Mouse (Mus musculus): ENCODE results near the gene Gm17660. TPM values are rescaled to one million over a fixed set of nuclear protein-coding genes. Genes with fewer than 3 reads are reported as not detected.

The Gm17660 gene
- not detected in 2 replicates for polyA plus RNA-seq (2014; fragmentation: Nextera tagmentation; extraction: Ambion mirVana)

- no peak within 1 kb of the TSS for H3K4me3 ChIP-seq (ENCODE audit: low read depth, low read length)
- no peak for TF ChIP-seq CTCF (IDR thresholded peaks at IDR 0.05; ENCODE audit: low read depth)
- no peaks in the 10 kb centered on the region for H3K27me3 ChIP-seq (ENCODE audit: insufficient read depth, low read length)
- H3K4me2 ChIP-seq: no peak within 1 kb of the TSS
- no peak within 1 kb of the TSS for H3K9ac ChIP-seq
- H3K9me3 ChIP-seq (ENCODE audit: low read depth, low read length): no peaks in the 10 kb centered on the region
- H3K4me1 ChIP-seq (ENCODE audit: insufficient read depth): peaks cover 3% of the 10 kb centered on the region
- DNase-seq: no peak
- WGBS: 92% methylated on average over 7 of the region's 7 CpGs
- no peak for ATAC-seq (ENCODE audit: insufficient read depth)
- H3K36me3 ChIP-seq (ENCODE audit: insufficient read depth): peaks cover 20% of the 10 kb centered on the region
- no peak within 1 kb of the TSS for H3K27ac ChIP-seq (ENCODE audit: low read depth)
Measured at GRCm38 (mm10) chr5:104077508-104077907, at the start of gene Gm17660. Gene Gm17660 (minus strand): TSS chr5:104077608.

- DNase-seq: no peak
- peaks cover 7% of the 10 kb centered on the region; the same call in 1 of the 2 replicates for H3K4me1 ChIP-seq (ENCODE audit: insufficient read depth)
- H3K4me3 ChIP-seq (ENCODE audit: low read depth, low read length): no peak overlapping the region
- H3K27me3 ChIP-seq (ENCODE audit: insufficient read depth, low read length): no peaks in the 10 kb centered on the region
- H3K9ac ChIP-seq: no peak overlapping the region
- no peaks in the 10 kb centered on the region for H3K36me3 ChIP-seq (ENCODE audit: insufficient read depth)
- H3K9me3 ChIP-seq (ENCODE audit: low read depth, low read length): no peaks in the 10 kb centered on the region
- H3K4me2 ChIP-seq: no peak overlapping the region
- no peak overlapping the region for H3K27ac ChIP-seq (ENCODE audit: low read depth)
- 72% methylated on average over 12 of the region's 12 CpGs for WGBS
- no peak for TF ChIP-seq CTCF (IDR thresholded peaks at IDR 0.05; ENCODE audit: low read depth)
- no peak for ATAC-seq (ENCODE audit: insufficient read depth)
Measured at GRCm38 (mm10) chr5:104126561-104127320, 49.3 kb upstream of the Gm17660 start.

- H3K4me3 ChIP-seq (ENCODE audit: low read depth, low read length): no peak overlapping the region
- no peak overlapping the region for H3K4me2 ChIP-seq
- peaks cover 7% of the 10 kb centered on the region; the same call in 1 of the 2 replicates for H3K4me1 ChIP-seq (ENCODE audit: insufficient read depth)
- no peaks in the 10 kb centered on the region for H3K27me3 ChIP-seq (ENCODE audit: insufficient read depth, low read length)
- peak; percentile 81; the same call in 1 of the 2 replicates for ATAC-seq (ENCODE audit: insufficient read depth)
- no peaks in the 10 kb centered on the region for H3K9me3 ChIP-seq (ENCODE audit: low read depth, low read length)
- TF ChIP-seq CTCF (IDR thresholded peaks at IDR 0.05; ENCODE audit: low read depth): no peak
- no peaks in the 10 kb centered on the region for H3K36me3 ChIP-seq (ENCODE audit: insufficient read depth)
- H3K27ac ChIP-seq (ENCODE audit: low read depth): peak overlapping the region; percentile 59
- H3K9ac ChIP-seq: no peak overlapping the region
- WGBS: 38% methylated on average over 6 of the region's 6 CpGs
- peak; percentile 80 for DNase-seq
Measured at GRCm38 (mm10) chr5:104124016-104124658, 46.7 kb upstream of the Gm17660 start.

DNA sequence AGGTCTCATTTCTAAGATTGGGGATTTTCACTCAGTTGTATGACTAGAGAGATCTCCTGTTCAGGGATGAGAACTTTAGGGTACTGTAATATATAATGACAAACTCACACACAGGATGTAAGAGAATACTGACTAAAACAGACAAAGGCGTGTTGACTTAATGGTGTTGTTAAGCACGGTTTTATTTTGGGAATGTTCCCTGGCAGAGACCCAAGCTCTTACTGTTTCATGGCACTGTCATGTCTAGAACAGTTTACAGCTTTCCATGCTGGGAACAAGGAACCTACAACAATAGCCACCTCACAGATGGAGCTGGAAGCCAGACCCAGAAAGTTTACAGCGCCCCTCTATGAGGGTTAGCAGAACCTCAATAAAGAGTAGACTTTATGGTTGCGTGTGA, 38.5 kb upstream of the Gm17660 start:
- no peak overlapping the region for H3K4me2 ChIP-seq
- H3K4me1 ChIP-seq (ENCODE audit: insufficient read depth): peaks cover 28% of the 10 kb centered on the region
- 60% methylated on average over 4 of the region's 4 CpGs for WGBS
- DNase-seq: peak; percentile 84
- H3K36me3 ChIP-seq (ENCODE audit: insufficient read depth): no peaks in the 10 kb centered on the region
- peak overlapping the region; percentile 96 for H3K27ac ChIP-seq (ENCODE audit: low read depth)
- ATAC-seq (ENCODE audit: insufficient read depth): no peak
- no peak for TF ChIP-seq CTCF (IDR thresholded peaks at IDR 0.05; ENCODE audit: low read depth)
- H3K27me3 ChIP-seq (ENCODE audit: insufficient read depth, low read length): no peaks in the 10 kb centered on the region
- H3K9ac ChIP-seq: no peak overlapping the region
- H3K4me3 ChIP-seq (ENCODE audit: low read depth, low read length): no peak overlapping the region
- H3K9me3 ChIP-seq (ENCODE audit: low read depth, low read length): no peaks in the 10 kb centered on the region

- 19% methylated on average over 14 of the region's 14 CpGs for WGBS
- peak overlapping the region; percentile 96 for H3K27ac ChIP-seq (ENCODE audit: low read depth)
- TF ChIP-seq CTCF (IDR thresholded peaks at IDR 0.05; ENCODE audit: low read depth): no peak
- H3K9me3 ChIP-seq (ENCODE audit: low read depth, low read length): no peaks in the 10 kb centered on the region
- H3K4me3 ChIP-seq (ENCODE audit: low read depth, low read length): no peak overlapping the region
- ATAC-seq (ENCODE audit: insufficient read depth) (peak; percentile 38), DNase-seq (peak; percentile 89)
- H3K9ac ChIP-seq: no peak overlapping the region
- no peaks in the 10 kb centered on the region for H3K27me3 ChIP-seq (ENCODE audit: insufficient read depth, low read length)
- H3K4me1 ChIP-seq (ENCODE audit: insufficient read depth): peaks cover 35% of the 10 kb centered on the region
- H3K36me3 ChIP-seq (ENCODE audit: insufficient read depth): no peaks in the 10 kb centered on the region
- H3K4me2 ChIP-seq: peak overlapping the region; percentile 37; the same call in 1 of the 2 replicates
Measured at GRCm38 (mm10) chr5:104115118-104115517, 37.7 kb upstream of the Gm17660 start.

DNA sequence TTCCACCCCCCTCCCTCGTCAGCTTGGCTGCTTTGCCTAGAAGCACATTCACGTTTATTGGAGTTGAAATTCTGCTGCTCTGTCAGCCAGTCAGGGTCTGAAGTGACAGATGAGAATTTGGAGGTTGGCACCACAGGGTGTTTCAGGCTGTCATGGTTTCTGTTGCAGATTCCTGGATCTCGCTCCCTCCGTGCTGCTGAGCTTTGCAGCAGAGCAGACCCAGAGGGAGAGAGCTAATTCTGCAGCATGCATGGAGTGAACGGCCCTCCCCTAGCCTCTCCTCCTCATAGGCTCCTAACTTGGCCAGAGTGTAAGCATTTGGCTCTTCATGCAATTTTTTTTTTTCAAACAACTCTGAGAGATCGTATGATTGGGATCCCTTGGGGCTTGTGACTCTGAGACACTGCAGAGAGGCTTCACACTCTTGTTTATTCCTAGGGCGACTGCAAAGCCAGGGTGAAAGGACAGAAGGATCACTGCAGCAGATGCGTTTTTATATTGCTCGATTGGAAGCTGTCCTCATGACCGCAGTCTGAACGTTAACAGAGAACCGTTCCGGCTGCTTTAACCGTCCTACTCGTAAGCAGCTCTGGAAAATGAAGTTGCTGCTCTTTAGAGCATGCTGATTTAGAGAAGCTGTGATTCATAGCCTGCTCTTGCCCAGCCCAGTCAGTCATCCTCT, 36.2 kb upstream of the Gm17660 start, which contains the start of gene Sparcl1:
TSS of gene Sparcl1 (minus strand) at position 243 of the 682 bp plus-strand sequence.
- 14% methylated on average over 15 of the region's 15 CpGs for WGBS
- Histone ChIP-seq H3K4me3 (ENCODE audit: low read depth, low read length) (peak within 1 kb of the TSS; percentile 48), H3K4me2 (peak within 1 kb of the TSS; percentile 56), H3K9me3 (ENCODE audit: low read depth, low read length) (no peaks in the 10 kb centered on the region), H3K9ac (peak within 1 kb of the TSS; percentile 70), H3K27me3 (ENCODE audit: insufficient read depth, low read length) (no peaks in the 10 kb centered on the region), H3K4me1 (ENCODE audit: insufficient read depth) (peaks cover 48% of the 10 kb centered on the region), H3K27ac (ENCODE audit: low read depth) (peak within 1 kb of the TSS; percentile 96), H3K36me3 (ENCODE audit: insufficient read depth) (no peaks in the 10 kb centered on the region)
- ATAC-seq (ENCODE audit: insufficient read depth): peak; percentile 74
- TF ChIP-seq CTCF (IDR thresholded peaks at IDR 0.05; ENCODE audit: low read depth): no peak
- peak; percentile 80 for DNase-seq
